Mouse (Mus musculus) spleen, adult 12 weeks (tissue): ENCODE measurements around the gene Myo15b.
A peak's percentile ranks its signal among the peaks of the same experiment; 100 is the strongest.

Experiments used
- DNase-seq: peaks from one replicate; pipeline ENCODE4 v3.0.0; 2022; ENCODE audit warnings: low spot score

The Myo15b gene

GRCm38 (mm10) chr11:115875935-115876334, 17.7 kb downstream of the Myo15b start:
- DNase-seq = no peak

GRCm38 (mm10) chr11:115876438-115876837, 18.2 kb downstream of the Myo15b start:
- DNase-seq = no peak

- no peak for DNase-seq
Measured at GRCm38 (mm10) chr11:115877174-115877755, 19.1 kb downstream of the Myo15b start.

DNA sequence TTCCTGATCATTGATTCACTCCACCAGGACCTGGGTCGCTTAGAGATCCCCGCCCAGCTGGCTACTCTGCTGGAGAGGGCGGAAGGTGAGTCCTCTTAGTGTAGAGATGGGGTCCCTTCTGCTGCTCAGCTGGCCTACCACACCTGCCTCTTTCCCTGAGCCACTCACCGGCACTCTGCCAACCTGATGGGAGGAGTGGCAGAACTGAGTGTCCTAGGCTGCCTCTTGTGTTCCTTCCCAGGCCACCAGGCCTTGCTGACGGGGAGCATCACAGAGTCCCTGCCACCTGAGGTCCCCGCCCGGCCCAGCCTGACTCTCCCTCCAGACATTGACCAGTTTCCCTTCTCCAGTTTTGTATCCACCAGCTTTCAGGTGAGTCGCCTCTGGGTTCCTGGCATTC, 19.9 kb downstream of the Myo15b start:
- DNase-seq = no peak

DNA sequence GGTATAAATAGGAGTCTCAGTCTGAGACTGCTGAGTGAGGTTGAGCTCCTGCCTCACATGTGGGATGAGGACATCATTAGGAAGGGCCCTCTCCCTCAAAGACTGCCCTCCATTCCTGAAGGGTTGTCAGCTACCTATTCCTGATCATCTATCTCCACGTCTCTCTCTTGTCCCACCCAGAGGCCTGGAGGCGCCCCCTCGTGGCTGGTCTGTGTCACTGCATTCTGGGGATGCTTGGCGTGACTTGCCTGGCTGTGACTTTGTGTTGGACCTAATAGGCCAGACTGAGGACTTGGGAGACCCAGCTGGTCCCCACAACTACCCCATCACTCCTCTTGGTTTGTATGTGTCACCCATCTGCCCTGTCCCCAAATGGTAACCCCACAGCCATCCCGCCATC, 22.8 kb downstream of the Myo15b start:
- peak; percentile 49 for DNase-seq

GRCm38 (mm10) chr11:115883251-115883650, 25.0 kb downstream of the Myo15b start:
- DNase-seq = no peak

- no peak for DNase-seq
Measured at GRCm38 (mm10) chr11:115884361-115884760, 26.2 kb downstream of the Myo15b start.

GRCm38 (mm10) chr11:115885281-115885680, 27.1 kb downstream of the Myo15b start:
- DNase-seq = no peak

DNA sequence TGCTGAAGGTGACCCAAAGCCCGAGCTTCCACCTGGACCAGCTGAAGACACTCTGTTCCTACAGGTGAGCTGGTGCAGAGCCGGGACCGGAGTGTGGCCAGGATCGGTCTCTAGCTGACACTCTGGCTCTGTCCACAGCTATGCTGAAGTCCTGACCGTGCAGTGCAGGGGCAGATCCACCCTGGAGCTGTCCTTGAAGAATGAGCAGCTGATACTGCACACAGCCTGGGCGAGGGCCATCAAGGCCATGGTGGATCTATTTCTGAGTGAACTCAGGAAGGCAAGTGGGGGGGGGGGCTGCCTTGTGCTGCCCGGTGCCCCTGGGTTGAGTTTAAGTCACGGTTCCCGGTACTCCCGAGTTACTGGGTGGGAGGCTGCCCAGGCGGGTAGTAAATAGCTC, 28.2 kb downstream of the Myo15b start:
- DNase-seq = no peak

DNA sequence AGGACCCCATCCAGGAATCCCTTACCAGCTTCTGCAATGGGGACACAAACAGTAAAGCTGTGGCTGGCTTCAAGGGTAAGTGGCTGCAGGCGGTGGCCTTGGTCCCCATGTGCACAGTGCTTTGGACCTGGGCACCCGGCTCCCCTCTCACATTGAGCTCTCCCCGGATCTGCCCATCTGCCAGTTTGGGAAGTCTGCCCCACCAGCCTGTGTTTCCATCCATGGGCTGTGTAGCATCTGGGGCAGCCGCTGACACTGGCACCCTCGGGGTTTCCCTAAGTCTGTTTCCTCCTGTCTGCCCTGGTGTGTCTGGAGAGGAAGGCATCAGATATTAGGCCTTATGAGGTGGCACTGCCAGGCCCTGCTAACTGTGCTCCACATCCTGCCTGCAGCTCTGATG, 29.8 kb downstream of the Myo15b start:
- DNase-seq = no peak

GRCm38 (mm10) chr11:115889159-115889558, 31.0 kb downstream of the Myo15b start:
- no peak for DNase-seq

DNA sequence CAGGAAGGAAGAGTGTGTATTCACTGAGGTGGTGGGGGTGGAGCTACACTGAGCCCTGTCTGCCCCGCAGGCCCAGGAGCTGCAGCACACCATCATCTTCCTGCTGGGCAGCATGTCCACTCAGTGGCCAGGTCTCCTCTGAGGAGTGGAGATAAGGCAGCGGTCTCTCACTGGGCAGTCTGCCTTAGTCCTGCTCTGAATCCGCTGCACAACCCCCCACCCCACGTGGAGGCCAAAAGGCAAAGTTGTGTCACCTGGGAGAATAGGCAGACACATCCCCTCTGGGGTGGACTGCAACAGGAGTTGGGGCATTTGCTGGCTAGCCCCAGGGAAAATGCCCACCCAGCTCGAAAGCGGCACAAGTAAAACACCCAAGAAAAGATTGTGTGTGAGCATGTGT, 34.0 kb downstream of the Myo15b start:
- no peak for DNase-seq

DNA sequence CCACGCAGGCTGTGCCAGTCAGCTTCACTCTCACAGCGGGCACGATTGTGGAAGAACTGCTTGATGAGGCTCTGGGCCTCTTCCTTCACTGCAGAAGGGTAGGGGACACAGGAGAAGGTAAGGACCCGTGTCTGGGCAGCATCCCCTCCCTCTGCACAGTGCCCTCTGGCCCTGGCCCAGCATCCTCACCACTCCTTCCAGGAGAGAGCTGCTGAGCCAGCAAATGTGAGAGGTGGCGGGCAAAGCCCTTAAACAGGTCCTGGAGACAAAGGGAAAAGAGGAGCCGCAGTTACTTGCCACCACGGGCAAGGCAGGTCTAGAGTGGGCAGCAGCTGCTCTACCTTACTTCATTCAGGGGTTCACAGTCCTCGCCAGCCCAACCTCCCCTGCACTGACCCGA, 34.9 kb downstream of the Myo15b start:
- DNase-seq = no peak

- no peak for DNase-seq
Measured at GRCm38 (mm10) chr11:115894755-115895520, 36.7 kb downstream of the Myo15b start.

DNA sequence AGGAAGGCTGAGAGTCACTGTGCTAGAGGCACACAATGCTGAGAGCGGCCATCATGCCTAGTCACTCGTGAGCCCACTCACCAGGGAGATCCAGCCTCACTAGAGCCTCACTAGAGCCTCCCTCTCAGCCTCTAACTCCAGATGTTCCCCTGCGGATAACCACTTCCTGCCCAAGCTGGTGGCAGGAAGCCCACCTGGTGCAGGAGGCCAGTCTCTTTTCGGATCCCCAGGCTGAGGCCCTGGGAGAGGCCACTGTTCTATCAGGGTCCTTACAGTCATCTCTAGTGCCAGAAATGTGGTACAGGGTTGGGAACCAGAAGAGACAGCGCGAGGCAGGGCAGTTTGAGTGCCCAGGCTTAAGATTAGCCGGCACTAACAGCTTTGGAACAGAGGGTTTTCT, 40.2 kb downstream of the Myo15b start:
- no peak for DNase-seq

GRCm38 (mm10) chr11:115898886-115899285, 40.7 kb downstream of the Myo15b start:
- DNase-seq = peak; percentile 69

GRCm38 (mm10) chr11:115899486-115900266, 41.5 kb downstream of the Myo15b start, which contains the start of gene Smim5:
Smim5 (plus strand) TSS chr11:115899966.
- DNase-seq = no peak

DNA sequence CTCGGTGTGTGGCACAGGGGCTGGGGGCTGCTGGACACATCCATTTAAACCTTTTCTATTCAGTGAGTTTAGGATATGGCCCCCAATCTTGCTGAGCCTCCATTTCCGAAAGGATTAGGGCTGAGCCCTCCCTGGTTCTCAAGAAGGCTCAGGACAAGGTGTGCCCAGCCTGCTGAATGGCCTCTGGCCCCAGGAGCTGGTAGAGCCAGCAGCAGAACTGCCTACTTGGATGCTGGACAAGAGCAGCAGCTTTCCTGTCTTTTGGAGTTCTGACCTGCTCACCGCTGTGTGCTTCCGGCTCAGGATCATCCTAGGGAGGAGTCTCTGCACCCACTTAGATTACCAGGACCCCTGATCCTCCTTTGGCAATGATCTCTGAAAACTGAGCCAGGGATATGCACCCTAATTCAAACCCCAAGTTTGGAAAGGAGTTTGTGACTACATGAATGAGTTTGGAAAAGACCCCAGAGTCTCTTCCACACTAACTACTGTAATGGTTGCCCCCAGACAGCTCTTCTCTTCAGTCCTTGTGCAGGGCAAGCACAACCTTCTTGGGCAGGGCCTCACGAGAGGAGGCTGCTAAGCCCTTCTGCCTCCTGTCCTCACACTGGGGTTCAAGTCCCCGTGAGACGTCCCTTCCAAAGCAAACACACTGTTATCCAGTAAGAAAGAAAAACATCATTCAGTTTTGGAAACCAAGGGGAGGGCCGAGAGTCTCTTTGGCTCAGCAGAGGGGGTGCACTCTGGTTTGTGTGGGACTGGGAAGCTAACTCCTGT, 42.5 kb downstream of the Myo15b start:
- no peak for DNase-seq

DNA sequence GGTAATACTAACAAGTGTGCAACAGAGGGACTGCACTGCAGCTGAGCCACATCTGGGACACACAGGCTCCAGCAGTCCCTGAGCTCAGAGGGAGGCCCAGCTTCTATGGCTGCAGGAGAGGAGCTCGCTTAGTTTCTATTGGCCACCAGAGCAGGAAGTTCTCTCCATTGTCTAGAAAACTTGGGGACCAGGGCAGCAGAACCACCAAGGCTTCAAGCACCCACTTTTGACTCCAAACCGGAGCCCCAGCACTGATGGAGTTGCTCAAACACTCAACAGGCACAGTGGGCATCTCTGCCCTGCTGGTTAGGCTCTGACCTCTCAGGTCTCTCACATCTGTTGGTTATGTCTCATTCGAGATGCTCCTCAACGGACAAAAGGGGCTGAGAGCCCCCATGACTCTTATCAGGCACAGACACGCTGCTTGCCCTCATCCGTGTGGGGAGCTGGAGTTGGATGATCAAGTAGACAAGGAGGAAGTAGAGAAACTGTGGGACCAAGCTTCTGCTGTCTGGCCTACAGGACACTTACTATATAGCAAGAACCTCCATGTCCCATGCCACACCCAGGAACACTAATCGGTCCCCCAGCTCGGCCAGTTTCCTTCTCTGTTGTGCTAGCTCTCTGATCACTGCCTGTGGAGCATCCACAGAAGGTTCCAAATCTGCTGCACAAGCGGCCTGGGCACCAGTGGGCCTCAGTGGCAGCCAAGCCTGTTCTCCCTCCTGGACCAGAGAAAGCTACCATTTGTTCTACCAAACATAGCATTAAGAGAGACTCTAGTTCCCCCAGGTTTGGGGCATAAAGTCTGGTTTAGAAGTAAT, 43.3 kb downstream of the Myo15b start:
- DNase-seq = peak; percentile 40

- DNase-seq = no peak
Measured at GRCm38 (mm10) chr11:115902177-115902576, 44.0 kb downstream of the Myo15b start.

- DNase-seq = no peak
Measured at GRCm38 (mm10) chr11:115902831-115903230, 44.6 kb downstream of the Myo15b start.
